Mouse (Mus musculus) gastrocnemius, postnatal 36 days (tissue): ENCODE results near the gene Sptssa. TPM values are rescaled to one million over a fixed set of nuclear protein-coding genes. Genes with fewer than 3 reads are reported as not detected.
"Not testable (repeated sequence)": the region's sequence is repeated elsewhere in the genome, so short reads cannot be mapped to it uniquely, and the experiment has no call there.

Experiments
- DNase-seq, 2 experiments: peaks; one replicate each; pipeline ENCODE4 v3.0.0; 2022
- intact Hi-C: fragments of 180-260 bp; cut with DNase I; formaldehyde crosslinking; loops from one replicate; pipeline ENCODE4 v1.15.1; 2025
- long read RNA-seq, 2 experiments: library from polyadenylated mRNA; stranded (forward); transcript quantifications; one replicate each; pipeline ENCODE4 v2.0.0; 2021
- total RNA-seq, 2 experiments: library from RNA; stranded (reverse); gene quantifications; 2 replicates each; pipeline ENCODE4 v1.2.3; 2021

Gene Sptssa
- 10 to 100 TPM; 14.8 to 16.9 TPM for total RNA-seq
- long read RNA-seq, experiment 1, transcript Sptssa-201 (2 exons, 1,346 nt) = major isoform, 24 of 28 reads
- long read RNA-seq, experiment 1, partial matches to known transcripts = 3 of 28 reads
- long read RNA-seq, experiment 1, other reads (novel, unspliced or antisense) = 1 of 28 reads
- long read RNA-seq, experiment 2, transcript Sptssa-201 (2 exons, 1,346 nt) = major isoform, 49 of 50 reads
- long read RNA-seq, experiment 2, partial matches to known transcripts = 0 of 50 reads
- long read RNA-seq, experiment 2, other reads (novel, unspliced or antisense) = 1 of 50 reads

DNA sequence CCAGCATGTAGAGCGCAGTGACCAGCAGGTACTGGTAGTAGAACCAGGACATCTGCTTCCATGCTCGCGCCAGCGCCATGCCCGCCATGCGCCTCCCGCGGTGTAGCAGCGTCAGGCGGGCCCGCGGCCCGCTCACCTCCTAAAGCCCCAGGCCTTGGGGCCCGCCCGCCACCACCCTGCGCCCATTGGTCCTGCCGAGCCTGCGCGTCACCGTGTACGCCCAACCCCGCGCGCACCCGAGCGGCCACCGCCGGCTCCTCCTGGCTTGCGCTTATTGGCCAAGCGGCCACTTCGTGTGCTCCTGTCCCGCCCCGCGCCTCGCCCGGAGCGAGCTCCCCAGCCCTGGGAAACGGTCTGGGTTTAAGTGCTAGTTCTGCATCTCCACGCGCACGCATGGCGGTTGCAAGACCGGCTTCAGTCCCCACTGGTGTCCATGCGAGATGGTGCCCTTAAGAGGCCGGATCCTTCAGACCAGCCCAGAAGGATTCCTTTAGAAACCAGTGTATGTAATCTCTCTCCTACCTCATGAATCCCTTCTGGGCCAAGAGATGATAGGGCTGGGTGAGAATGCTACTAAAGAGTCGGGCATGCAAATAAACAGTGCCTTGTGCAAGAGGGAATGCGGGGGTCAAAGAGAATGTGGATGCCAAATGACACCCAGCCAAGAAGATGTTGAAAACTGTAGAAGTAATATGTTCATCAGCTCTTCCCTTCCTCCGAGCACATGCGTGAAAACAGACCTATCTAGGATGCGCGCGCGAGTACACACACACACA is at the start of gene Sptssa:
Sptssa (minus strand) TSS at position 178 of the 776 bp plus-strand sequence.
- DNase-seq = peak; percentile 91 to 94
- intact Hi-C loops = loop anchor here (5.0 kb wide), 1 partner anchor 1624 kb away; no protein-coding TSS in a partner anchor

DNA sequence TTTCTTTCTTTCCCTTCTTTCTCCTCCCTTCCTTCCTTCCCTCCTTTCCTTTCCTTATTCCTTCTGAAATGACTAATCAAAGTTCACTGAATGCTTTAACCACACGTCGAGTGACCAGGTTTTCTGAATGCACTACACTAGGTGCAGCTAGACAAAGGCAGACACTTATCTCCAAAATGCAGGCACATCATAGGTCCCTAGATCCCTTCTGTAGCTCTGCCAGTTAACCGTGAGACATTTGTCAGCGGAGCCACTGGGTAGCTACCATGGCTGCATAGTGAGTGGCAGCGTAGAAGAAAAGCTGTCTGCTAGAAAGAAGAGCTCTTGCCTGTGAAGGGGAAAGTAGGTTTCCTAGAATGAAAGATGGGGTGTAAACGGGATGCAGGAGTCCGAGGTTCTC is 43.0 kb upstream of the Sptssa start:
- intact Hi-C loops = loop anchor here (5.0 kb wide), 1 partner anchor 43 kb away; no protein-coding TSS in a partner anchor
- DNase-seq = no peak

DNA sequence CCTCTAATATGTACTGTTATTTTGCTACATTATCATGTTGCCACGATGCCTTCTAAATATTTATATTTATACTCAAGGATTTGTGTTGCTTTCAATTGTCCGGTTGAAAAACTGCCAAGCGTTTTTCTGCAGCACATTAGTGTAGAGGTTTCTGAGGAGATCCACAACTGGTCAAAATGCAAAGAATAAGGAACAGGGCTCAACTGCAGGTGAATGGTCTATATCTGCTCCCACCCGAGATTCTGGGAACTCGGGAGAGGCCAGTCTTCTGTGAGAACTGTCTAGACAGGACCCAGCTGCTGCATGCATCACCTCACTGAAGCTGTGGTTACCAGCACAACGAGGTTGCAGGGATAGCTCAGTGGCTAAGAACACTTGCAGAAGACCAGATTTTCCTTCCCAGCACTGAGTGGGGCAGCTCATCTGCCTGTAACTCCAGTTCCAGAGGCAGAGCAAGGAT is 41.4 kb upstream of the Sptssa start:
- no peak for DNase-seq
- intact Hi-C loops = loop anchor here (5.0 kb wide), 1 partner anchor 44 kb away; no protein-coding TSS in a partner anchor

DNA sequence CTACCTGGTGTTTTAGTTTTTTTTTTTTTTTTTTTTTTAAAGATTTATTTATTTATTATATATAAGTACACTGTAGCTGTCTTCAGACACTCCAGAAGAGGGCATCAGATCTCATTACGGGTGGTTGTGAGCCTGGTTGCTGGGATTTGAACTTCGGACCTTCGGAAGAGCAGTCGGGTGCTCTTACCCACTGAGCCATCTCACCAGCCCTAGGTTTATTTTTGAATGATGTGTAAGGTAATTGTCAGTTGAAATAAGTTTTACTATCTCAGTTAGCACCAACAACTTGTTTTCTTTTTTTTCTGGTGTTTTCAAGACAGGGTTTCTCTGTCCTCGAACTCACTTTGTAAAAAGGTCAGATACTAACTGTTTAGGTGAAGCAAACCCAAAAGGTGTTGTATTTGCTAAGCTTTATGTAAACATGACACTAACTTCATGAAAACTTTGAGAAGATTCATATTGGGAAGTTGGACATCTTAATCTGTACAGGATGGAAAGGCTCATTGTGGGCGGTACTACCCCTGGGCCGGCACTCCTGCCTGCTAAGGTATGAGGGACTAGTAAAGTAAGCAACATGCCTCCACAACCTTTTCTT is 40.7 kb upstream of the Sptssa start:
- intact Hi-C loops = loop anchor here (5.0 kb wide), 1 partner anchor 45 kb away; no protein-coding TSS in a partner anchor

DNA sequence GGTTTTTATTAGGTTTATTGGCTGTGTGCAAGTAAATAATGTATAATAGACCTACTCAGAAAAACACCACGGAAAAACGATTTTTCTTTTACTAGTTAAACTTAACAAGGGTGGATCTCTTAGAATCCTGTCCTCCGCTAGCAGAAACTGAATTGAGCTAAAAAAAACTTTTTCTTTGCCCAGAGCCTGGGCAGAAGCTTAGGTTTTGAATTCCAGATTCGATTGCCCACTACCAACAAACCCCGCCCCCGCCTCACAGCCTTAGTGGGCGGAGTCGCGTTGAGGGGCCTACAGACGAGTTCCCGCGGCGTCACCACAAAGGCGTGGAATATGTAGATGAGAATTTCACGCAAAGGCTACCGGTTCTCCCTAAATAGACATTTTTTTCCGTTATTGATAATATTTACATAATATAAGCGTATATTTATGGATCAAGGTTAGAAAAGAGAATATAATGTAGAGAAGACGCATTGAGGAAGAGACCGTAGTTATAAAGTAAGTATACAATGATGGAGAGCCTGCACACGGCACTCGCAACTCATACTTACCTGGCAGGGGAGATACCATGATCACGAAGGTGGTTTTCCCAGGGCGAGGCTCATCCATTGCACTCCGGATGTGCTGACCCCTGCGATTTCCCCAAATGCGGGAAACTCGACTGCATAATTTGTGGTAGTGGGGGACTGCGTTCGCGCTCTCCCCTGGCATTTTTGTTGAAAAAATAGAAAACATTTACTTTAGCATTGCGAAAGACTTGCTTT is 40.0 kb upstream of the Sptssa start:
- peak; percentile 80 to 94 for DNase-seq
- intact Hi-C loops = loop anchor here (5.0 kb wide), 1 partner anchor 46 kb away; no protein-coding TSS in a partner anchor

More for the DNA sequence above, 40.7 kb upstream of the Sptssa start:
- DNase-seq = no peak

DNA sequence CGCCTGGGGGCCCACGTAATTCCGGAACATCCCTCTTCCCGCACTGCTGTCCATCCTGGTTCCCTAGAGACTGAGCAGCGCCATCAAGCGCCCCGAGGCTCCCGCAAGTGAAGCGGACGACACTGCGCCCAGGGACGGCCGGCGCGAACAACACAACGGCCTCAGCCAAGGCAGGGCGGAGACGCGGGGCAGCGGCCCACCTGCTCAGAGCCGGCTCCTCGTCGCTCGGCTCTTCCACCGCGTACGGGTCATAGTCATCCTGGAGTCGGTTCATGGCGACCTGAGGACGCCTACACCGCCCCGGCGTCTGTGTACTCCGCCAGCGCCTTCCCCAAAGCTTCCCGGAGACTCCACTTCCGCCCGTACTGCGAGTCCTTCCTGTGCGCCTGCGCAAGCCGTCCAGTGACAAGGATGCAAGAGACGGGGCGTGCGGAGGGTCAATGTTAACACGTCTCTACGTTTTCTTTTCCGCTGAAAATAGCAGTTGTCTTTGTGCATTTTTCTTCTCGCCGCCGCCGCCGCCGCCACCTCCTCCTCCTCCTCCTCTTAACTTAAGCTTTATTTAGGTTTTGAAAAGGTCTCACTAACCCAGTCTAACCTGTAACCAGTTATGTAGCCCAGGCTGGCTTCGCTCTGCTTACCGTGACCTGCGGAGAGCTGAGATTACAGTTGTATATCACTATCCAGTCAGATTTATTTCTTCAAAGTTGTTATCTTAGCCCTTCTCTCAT is 39.3 kb upstream of the Sptssa start, which contains the start of gene Eapp:
Eapp (minus strand) TSS at position 387 of the 731 bp plus-strand sequence.
- peak; percentile 92 to 95 for DNase-seq
- intact Hi-C loops = loop anchor here (5.0 kb wide), 1 partner anchor 47 kb away; no protein-coding TSS in a partner anchor

DNA sequence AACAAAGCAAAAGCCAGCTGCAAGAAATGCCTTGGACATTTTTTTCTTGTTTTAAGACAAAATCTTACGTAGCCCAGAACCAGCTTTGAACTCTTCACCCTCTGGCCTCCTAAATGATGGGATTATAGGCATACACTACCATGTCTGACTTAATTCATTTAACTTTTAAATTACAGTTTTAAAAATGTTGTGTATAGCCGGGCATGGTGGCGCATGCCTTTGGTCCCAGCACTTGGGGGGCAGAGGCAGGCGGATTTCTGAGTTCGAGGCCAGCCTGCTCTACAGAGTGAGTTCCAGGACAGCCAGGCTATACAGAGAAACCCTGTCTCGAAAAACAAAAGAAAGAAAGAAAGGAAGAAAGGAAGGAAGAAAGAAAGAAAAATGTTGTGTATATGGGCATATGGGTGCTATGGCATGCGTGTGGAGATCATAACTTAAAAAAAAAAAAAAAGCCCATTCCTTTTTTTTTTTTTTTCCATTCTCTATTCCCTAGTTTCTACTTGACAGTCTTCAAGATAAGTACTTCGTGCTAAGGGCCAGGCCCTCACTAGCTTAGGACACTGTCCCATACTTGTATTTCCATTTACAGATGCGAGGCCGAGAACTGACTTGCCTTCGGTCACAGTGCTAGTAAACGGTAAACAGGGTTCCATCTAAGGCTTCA is 38.6 kb upstream of the Sptssa start:
- no peak for DNase-seq
- intact Hi-C loops = loop anchor here (5.0 kb wide), 1 partner anchor 47 kb away; no protein-coding TSS in a partner anchor

DNA sequence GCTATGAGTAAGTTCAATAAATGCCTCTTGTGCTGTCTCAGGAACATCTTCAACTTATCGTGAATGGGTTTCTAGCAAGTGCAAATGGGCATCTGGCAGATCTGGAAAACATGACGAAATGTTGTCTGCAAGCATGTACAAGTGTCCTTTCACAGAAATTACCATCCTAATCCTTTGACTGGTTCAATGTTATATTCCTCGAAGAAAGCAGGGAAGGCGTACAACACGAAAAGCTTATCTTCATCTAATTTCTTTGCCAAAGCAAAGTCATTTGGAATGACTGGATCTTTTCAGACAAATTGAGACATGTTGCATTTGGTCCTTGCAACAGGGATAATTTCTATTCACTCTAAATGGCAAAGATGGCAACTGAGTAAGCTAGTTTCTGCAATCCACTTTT is 32.7 kb upstream of the Sptssa start:
- intact Hi-C loops = no loop called here
- DNase-seq = no peak

DNA sequence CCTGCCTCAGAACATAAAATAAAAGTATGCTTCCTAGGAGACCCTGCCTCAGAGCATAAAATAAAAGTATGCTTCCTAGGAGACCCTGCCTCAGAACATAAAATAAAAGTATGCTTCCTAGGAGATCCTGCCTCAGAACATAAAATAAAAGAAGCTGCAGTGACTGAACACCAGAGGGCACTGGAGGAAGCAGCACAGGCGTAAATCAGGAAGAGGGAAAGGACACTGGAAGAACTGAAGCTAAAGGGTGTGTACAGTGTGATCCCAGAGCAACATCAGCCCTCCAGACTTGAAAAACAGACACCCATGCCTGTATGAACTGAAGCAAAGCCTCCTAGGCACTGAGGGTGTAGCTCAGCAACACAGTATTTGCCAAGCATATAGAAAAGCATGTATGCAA is 26.8 kb upstream of the Sptssa start:
- no peak for DNase-seq
- intact Hi-C loops = no loop called here

DNA sequence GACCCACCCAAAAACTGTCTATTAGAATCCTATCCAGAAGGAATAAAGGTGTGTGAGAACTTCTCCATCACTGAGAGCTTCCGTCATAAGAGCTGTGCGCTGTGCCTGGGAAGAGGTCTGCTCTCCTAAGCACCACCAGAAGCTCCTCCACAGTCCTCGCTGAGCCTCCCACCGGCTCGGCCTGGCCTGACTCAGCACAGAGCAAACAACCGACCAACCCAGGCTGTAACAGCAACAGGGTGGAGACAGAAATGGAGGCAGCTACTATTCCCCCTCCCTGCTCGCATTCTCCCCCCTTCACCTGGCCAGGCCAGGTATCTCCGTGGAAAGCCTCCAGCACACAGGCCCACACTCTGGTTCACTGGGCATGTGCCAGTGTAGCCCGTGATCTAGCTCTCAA is 20.3 kb upstream of the Sptssa start:
- intact Hi-C loops = no loop called here
- no peak for DNase-seq

DNA sequence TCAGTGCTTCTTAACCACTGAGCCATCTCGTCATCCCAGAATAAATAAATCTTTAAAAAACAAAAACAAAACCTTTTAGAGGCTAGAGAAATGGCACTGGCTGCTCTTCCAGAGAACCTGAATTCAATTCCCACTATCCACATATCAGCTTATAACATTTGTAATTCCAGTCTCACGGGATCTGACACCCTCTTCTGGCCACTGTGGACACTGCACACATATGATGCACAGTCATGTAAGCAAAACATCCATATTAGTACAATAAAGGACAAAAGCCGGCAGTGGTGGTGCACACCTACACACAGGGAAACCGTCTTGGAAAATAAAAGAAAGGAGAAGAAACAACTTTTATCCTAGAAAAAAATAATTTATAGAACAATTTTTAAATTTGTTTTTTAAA is 19.0 kb upstream of the Sptssa start:
- intact Hi-C loops = no loop called here
- DNase-seq = no peak

DNA sequence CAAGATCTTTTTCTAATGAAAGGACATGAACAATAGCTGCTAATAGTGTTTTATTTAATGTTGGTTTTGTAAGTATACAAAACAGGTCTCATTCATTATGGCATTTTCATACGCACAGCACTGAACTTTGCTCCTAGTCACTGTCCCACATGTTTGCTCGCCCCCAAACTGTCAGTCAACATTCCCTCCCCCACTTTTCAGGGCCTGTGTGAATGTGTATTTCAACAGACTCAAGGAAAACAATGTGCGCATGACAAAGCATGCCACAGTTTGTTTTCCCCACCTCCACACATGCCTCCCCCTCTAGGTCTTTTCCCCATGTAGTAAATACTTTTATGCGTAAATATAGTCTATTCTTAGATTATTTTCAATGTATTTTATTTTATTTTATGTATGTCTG is 14.9 kb upstream of the Sptssa start:
- intact Hi-C loops = no loop called here
- no peak for DNase-seq

DNA sequence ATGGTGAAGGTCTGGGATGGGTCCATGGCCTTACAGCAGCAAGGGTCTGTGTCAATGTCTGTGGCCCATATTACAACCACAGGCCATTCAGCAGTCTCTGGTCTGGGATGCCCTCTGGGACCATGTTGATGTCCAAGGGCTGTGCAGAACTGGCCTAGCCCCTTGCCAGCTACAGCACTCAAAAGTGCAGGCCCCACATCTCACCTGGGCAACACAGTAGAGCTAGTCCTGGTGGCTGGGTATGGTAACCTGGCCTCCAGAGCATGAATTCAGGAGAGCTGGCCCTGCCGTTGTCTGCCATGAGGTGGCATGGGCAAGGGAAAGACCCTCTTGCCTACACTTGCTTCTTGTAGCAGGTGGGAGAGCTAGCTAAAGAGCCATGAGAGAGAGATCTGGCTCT is 11.8 kb upstream of the Sptssa start:
- intact Hi-C loops = no loop called here
- no peak for DNase-seq

DNA sequence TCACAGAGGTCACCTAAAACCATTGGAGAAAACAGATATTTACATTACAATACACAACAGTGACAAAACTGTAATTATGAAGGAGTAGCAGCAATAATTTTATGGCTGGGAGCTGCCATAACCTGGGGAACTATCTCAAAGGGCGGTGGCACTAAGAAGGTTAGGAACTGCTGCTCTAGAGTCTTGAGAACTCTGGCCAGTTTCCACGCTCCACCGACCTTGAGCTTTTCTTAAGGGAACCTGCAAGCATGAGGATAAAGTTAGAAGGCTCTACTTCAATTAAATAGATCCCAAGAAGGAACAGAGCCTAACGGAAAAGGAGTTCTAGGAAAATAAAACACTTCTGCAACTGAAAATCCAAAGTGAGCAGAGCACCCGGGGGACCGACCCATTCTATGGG is 9.2 kb upstream of the Sptssa start:
- intact Hi-C loops = no loop called here
- no peak for DNase-seq

DNA sequence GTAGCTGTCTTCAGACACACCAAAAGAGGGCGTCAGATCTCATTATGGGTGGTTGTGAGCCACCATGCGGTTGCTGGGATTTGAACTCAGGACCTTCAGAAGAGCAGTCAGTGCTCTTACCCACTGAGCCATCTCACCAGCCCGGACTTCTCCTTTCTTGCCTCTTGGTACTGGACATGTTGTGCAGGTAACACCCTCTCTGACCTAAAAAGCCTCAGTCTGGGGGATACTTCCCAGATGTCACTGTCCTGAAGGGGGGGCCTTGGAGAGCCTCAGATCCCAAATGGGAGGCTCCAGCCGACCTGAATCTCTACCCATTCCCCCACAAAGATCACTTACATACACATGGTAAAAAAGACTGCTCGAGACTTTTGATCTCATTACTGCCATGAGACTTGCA is 5.1 kb upstream of the Sptssa start:
- DNase-seq, intact Hi-C loops: not testable (repeated sequence)

DNA sequence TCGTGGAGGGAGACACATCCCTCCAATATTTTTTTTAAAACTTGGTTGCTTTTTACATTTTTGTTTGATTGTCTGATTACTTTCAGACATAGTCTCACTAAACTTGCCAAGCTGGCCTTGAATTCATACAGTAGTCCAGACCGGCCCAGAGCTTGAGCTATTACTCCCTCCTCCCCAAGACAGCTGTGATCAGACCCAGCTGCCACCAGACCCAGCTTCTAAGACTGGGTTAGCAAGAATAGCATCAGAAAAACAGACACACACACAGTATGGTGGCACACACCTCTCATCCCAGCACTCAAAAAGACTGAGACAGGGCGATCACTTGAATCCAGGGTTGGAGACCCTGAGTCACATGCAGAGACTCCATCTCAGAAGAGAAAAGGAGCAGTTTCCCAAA is 3.5 kb upstream of the Sptssa start:
- intact Hi-C loops = loop anchor here (5.0 kb wide), 1 partner anchor 1628 kb away; no protein-coding TSS in a partner anchor
- DNase-seq = no peak

DNA sequence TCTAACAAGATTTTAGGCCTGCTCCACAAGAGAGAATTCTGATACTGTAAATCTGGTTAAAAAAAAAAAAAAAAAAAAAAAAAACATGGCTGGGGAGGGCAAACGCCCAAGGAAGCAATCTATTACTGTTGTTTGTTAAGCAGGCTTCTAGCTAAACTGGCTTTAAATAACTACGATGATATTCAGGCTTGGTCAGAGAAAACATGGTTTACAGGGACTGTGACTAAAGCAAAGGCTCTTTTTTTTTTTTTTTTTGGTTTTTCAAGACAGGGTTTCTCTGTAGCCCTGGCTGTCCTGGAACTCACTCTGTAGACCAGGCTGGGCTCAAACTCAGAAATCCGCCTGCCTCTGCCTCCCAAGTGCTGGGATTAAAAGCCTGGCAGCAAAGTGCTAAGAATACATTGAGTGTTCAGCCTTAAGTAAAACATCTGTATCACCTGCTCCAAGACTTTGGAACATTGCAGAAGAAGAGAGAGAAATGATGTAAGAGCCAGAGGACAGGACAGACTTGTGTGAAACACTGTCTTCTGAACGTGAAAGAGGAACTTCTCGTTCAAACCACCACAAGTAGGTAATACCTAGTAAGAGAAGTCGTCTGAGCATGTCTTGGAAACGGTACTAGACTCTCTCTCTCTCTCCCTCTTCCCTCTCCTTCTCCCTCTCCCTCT is 2.2 kb upstream of the Sptssa start:
- no peak for DNase-seq
- intact Hi-C loops = loop anchor here (5.0 kb wide), 1 partner anchor 1626 kb away; no protein-coding TSS in a partner anchor

DNA sequence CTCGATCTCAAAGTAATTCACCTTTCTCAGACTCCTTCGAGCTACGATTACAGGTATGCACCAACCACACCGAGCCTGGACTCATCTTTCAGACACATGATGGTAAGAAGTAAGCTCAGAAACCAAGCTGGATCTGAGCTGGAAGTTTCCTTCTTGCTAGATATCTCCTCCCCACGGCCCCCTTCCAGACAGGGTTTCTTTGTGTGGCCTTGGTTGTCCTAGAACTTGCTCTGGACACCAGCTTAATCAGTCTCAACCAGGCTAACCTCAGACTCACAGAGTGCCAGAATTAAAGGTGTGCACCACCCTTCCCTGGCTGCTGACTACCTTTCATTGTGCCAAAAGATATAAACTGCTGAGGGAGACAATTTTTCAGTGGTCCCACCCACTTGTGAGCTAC is 1.6 kb upstream of the Sptssa start:
- intact Hi-C loops = loop anchor here (5.0 kb wide), 1 partner anchor 1626 kb away; no protein-coding TSS in a partner anchor

More for the DNA sequence above, 1.6 kb upstream of the Sptssa start:
- no peak for DNase-seq
